Mouse (Mus musculus): Measurements from ENCODE around the gene Dcaf6. TPM values are rescaled to one million over a fixed set of nuclear protein-coding genes. Genes with fewer than 3 reads are reported as not detected.

The Dcaf6 gene
- polyA plus RNA-seq, 1 experiment: 43.2 TPM

GRCm38 (mm10) chr1:165432883-165433282 is 27.4 kb downstream of the Dcaf6 start:
- TF ChIP-seq POLR2A (IDR thresholded peaks at IDR 0.05; ENCODE audit: low read depth, low read length) (no peak), CTCF (IDR thresholded peaks at IDR 0.05; ENCODE audit: borderline replicate concordance, insufficient read depth, low read length) (no peak)
- Histone ChIP-seq H3K27ac (ENCODE audit: insufficient read depth, low read length) (peak overlapping the region; percentile 58), H3K4me1 (ENCODE audit: control insufficient read depth, insufficient read depth, low read length) (peaks cover 6% of the 10 kb centered on the region), H3K4me3 (ENCODE audit: insufficient read depth, low read length) (no peak overlapping the region)

GRCm38 (mm10) chr1:165426254-165426653 is 34.0 kb downstream of the Dcaf6 start:
- Histone ChIP-seq H3K27ac (ENCODE audit: insufficient read depth, low read length) (no peak overlapping the region), H3K4me3 (ENCODE audit: insufficient read depth, low read length) (no peak overlapping the region), H3K4me1 (ENCODE audit: control insufficient read depth, insufficient read depth, low read length) (no peaks in the 10 kb centered on the region)
- TF ChIP-seq POLR2A (IDR thresholded peaks at IDR 0.05; ENCODE audit: low read depth, low read length) (no peak), CTCF (IDR thresholded peaks at IDR 0.05; ENCODE audit: borderline replicate concordance, insufficient read depth, low read length) (no peak)

GRCm38 (mm10) chr1:165421357-165421915 is 38.8 kb downstream of the Dcaf6 start:
- no peak overlapping the region for H3K27ac ChIP-seq (ENCODE audit: insufficient read depth, low read length)
- H3K4me1 ChIP-seq (ENCODE audit: control insufficient read depth, insufficient read depth, low read length): no peaks in the 10 kb centered on the region
- no peak overlapping the region for H3K4me3 ChIP-seq (ENCODE audit: insufficient read depth, low read length)
- TF ChIP-seq CTCF (IDR thresholded peaks at IDR 0.05; ENCODE audit: borderline replicate concordance, insufficient read depth, low read length) (no peak), POLR2A (IDR thresholded peaks at IDR 0.05; ENCODE audit: low read depth, low read length) (no peak)

- H3K27ac ChIP-seq (ENCODE audit: insufficient read depth, low read length): no peak overlapping the region
- no peaks in the 10 kb centered on the region for H3K4me1 ChIP-seq (ENCODE audit: control insufficient read depth, insufficient read depth, low read length)
- no peak for TF ChIP-seq POLR2A (IDR thresholded peaks at IDR 0.05; ENCODE audit: low read depth, low read length)
- TF ChIP-seq CTCF (IDR thresholded peaks at IDR 0.05; ENCODE audit: borderline replicate concordance, insufficient read depth, low read length): no peak
- no peak overlapping the region for H3K4me3 ChIP-seq (ENCODE audit: insufficient read depth, low read length)
Measured at GRCm38 (mm10) chr1:165396401-165396805, 63.9 kb downstream of the Dcaf6 start.

- no peak for TF ChIP-seq POLR2A (IDR thresholded peaks at IDR 0.05; ENCODE audit: low read depth, low read length)
- TF ChIP-seq CTCF (IDR thresholded peaks at IDR 0.05; ENCODE audit: borderline replicate concordance, insufficient read depth, low read length): no peak
- no peak overlapping the region for H3K27ac ChIP-seq (ENCODE audit: insufficient read depth, low read length)
- no peaks in the 10 kb centered on the region for H3K4me1 ChIP-seq (ENCODE audit: control insufficient read depth, insufficient read depth, low read length)
- no peak overlapping the region for H3K4me3 ChIP-seq (ENCODE audit: insufficient read depth, low read length)
Measured at GRCm38 (mm10) chr1:165395940-165396339, 64.3 kb downstream of the Dcaf6 start.

- no peak overlapping the region for H3K27ac ChIP-seq (ENCODE audit: insufficient read depth, low read length)
- no peaks in the 10 kb centered on the region for H3K4me1 ChIP-seq (ENCODE audit: control insufficient read depth, insufficient read depth, low read length)
- no peak for TF ChIP-seq POLR2A (IDR thresholded peaks at IDR 0.05; ENCODE audit: low read depth, low read length)
- TF ChIP-seq CTCF (IDR thresholded peaks at IDR 0.05; ENCODE audit: borderline replicate concordance, insufficient read depth, low read length): no peak
- no peak overlapping the region for H3K4me3 ChIP-seq (ENCODE audit: insufficient read depth, low read length)
Measured at GRCm38 (mm10) chr1:165394836-165395235, 65.4 kb downstream of the Dcaf6 start.

- no peak overlapping the region for H3K27ac ChIP-seq (ENCODE audit: insufficient read depth, low read length)
- no peak for TF ChIP-seq CTCF (IDR thresholded peaks at IDR 0.05; ENCODE audit: borderline replicate concordance, insufficient read depth, low read length)
- TF ChIP-seq POLR2A (IDR thresholded peaks at IDR 0.05; ENCODE audit: low read depth, low read length): no peak
- H3K4me3 ChIP-seq (ENCODE audit: insufficient read depth, low read length): no peak overlapping the region
- H3K4me1 ChIP-seq (ENCODE audit: control insufficient read depth, insufficient read depth, low read length): no peaks in the 10 kb centered on the region
Measured at GRCm38 (mm10) chr1:165393033-165393432, 67.2 kb downstream of the Dcaf6 start.

- no peak overlapping the region for H3K4me3 ChIP-seq (ENCODE audit: insufficient read depth, low read length)
- TF ChIP-seq CTCF (IDR thresholded peaks at IDR 0.05; ENCODE audit: borderline replicate concordance, insufficient read depth, low read length): no peak
- no peak for TF ChIP-seq POLR2A (IDR thresholded peaks at IDR 0.05; ENCODE audit: low read depth, low read length)
- no peaks in the 10 kb centered on the region for H3K4me1 ChIP-seq (ENCODE audit: control insufficient read depth, insufficient read depth, low read length)
Measured at GRCm38 (mm10) chr1:165388716-165389115, 71.6 kb downstream of the Dcaf6 start.

GRCm38 (mm10) chr1:165386525-165386923 is 73.8 kb downstream of the Dcaf6 start:
- H3K27ac ChIP-seq (ENCODE audit: insufficient read depth, low read length): no peak overlapping the region
- no peaks in the 10 kb centered on the region for H3K4me1 ChIP-seq (ENCODE audit: control insufficient read depth, insufficient read depth, low read length)
- no peak overlapping the region for H3K4me3 ChIP-seq (ENCODE audit: insufficient read depth, low read length)
- TF ChIP-seq POLR2A (IDR thresholded peaks at IDR 0.05; ENCODE audit: low read depth, low read length): no peak

More at GRCm38 (mm10) chr1:165388716-165389115, 71.6 kb downstream of the Dcaf6 start:
- no peak overlapping the region for H3K27ac ChIP-seq (ENCODE audit: insufficient read depth, low read length)

GRCm38 (mm10) chr1:165385810-165386524 is 74.3 kb downstream of the Dcaf6 start:
- Histone ChIP-seq H3K4me1 (ENCODE audit: control insufficient read depth, insufficient read depth, low read length) (no peaks in the 10 kb centered on the region), H3K4me3 (ENCODE audit: insufficient read depth, low read length) (no peak overlapping the region), H3K27ac (ENCODE audit: insufficient read depth, low read length) (no peak overlapping the region)
- TF ChIP-seq CTCF (IDR thresholded peaks at IDR 0.05; ENCODE audit: borderline replicate concordance, insufficient read depth, low read length) (no peak), POLR2A (IDR thresholded peaks at IDR 0.05; ENCODE audit: low read depth, low read length) (no peak)

Measured in embryonic fibroblast, embryonic 13.5 days (primary cell).